Mouse (Mus musculus): Measurements from ENCODE around the gene Zfand3. TPM values are rescaled to one million over a fixed set of nuclear protein-coding genes. Genes with fewer than 3 reads are reported as not detected.

The Zfand3 gene
- total RNA-seq (2018; cell fraction: chromatin; rRNA removed): 100 to 1,000 TPM in 4 of 26 experiments, 10 to 100 TPM in 22; 35.2 to 149 (median 51.8) TPM
- total RNA-seq (2018; cell fraction: cytosol; rRNA removed): 100 to 1,000 TPM in 10 of 26 experiments, 10 to 100 TPM in 16; 77.4 to 136 (median 95.6) TPM
- 100 to 1,000 TPM in 2 of 26 experiments, 10 to 100 TPM in 24; 36.0 to 122 (median 53.8) TPM for total RNA-seq (2018; cell fraction: nucleus; rRNA removed)
- polyA plus RNA-seq (2018): 78.2 to 116 TPM (median 81.6 TPM) in 3 replicates

GRCm38 (mm10) chr17:30004203-30005102 lies at the start of gene Zfand3:
Zfand3 (plus strand) TSS chr17:30004733.
- H3K27ac ChIP-seq: peak within 1 kb of the TSS; percentile 92
- WGBS (ENCODE audit: missing documents): under 1% methylated on average over 68 of the region's 93 CpGs
- peaks cover 41% of the 10 kb centered on the region for H3K79me2 ChIP-seq (ENCODE audit: inconsistent target)
- H3K4me3 ChIP-seq (ENCODE audit: inconsistent target): peak within 1 kb of the TSS; percentile 57
- H3K36me3 ChIP-seq (ENCODE audit: inconsistent target): no peaks in the 10 kb centered on the region

DNA sequence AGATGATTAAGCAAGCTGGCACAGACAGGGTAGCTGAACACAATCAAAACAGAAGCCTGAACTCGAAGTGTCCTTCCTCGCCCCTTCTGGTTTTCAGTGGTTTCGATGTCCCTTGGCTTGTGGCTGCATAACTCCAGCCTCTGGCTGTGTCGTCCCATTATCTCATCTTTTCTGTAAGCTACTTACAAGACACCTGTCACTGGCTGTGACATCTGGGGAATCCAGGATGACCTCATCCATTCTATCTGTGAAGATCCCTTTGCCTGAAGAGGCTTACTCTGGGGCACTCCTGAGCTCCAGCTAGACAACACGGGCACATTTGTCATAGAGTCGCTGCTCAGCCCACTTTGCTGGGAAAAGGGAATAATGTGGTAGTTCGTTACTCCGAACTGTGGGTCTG lies 48.7 kb upstream of the Zfand3 start:
- whole genome bisulfite sequencing (ENCODE audit: missing documents): 92% methylated on average over 8 of the region's 8 CpGs

DNA sequence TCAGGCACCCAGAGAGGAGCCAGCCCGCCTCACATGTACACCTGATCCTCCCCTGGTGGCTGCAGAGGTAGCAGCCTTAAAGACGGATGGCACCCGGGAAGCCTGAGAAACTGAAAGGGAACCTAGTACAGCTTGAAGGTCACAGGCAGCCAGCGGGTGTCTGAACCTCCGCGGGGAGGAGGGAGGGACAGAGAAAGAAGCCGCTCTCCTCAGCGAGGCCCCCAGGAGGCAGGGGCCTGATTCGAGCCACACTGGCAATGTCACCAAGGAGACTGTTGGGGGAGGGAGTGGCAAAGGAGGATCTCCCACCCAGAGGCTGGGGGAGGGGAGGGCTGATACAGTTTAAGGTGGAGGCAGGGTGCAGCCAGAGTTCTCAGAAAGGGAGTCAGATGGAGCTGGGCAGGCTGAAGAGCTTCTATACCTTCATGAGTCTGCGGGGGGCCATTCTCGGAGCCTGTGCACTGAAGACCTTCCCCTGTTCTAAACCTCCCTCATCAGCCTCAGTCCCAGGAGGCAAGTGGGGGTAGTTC lies 40.7 kb upstream of the Zfand3 start:
- H3K4me3 ChIP-seq (ENCODE audit: inconsistent target): no peak overlapping the region
- WGBS (ENCODE audit: missing documents): 9% methylated on average over 11 of the region's 11 CpGs
- H3K27ac ChIP-seq: no peak overlapping the region
- H3K36me3 ChIP-seq (ENCODE audit: inconsistent target): no peaks in the 10 kb centered on the region
- no peaks in the 10 kb centered on the region for H3K79me2 ChIP-seq (ENCODE audit: inconsistent target)

More for the DNA sequence above, 48.7 kb upstream of the Zfand3 start:
- H3K27ac ChIP-seq: no peak overlapping the region
- H3K4me3 ChIP-seq (ENCODE audit: inconsistent target): no peak overlapping the region
- no peaks in the 10 kb centered on the region for H3K79me2 ChIP-seq (ENCODE audit: inconsistent target)
- no peaks in the 10 kb centered on the region for H3K36me3 ChIP-seq (ENCODE audit: inconsistent target)

GRCm38 (mm10) chr17:29965506-29965905 lies 39.0 kb upstream of the Zfand3 start:
- H3K27ac ChIP-seq: no peak overlapping the region
- no peaks in the 10 kb centered on the region for H3K79me2 ChIP-seq (ENCODE audit: inconsistent target)
- no peak overlapping the region for H3K4me3 ChIP-seq (ENCODE audit: inconsistent target)
- 92% methylated on average over 5 of the region's 5 CpGs for WGBS (ENCODE audit: missing documents)
- no peaks in the 10 kb centered on the region for H3K36me3 ChIP-seq (ENCODE audit: inconsistent target)

DNA sequence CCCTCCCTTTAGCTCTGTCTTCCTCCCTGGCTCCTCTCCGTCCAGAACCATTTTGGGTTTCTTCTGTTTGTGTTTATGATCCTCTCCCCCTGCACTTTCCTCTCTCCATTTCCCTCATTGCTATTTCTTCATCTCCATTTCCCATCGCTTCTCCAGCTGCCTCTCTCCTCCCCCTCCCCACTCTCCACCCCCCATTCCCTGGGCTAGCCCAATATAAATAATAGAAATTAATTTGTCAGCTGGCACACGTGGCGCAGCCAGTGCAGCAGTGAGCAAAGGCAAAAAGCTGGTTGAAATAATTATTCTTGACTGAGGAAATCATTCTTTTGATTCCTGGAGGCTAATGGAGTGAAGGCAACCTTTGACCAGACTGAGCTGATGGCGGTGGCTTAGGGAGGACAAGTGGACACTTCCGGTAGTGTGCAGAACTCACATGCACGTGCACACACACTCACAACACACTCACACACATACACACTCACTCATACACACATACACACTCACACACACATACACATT lies 34.4 kb upstream of the Zfand3 start, which contains the start of gene Mdga1:
TSS of gene Mdga1 (minus strand) at position 51 of the 519 bp plus-strand sequence.
- Histone ChIP-seq H3K27ac (no peak within 1 kb of the TSS), H3K36me3 (ENCODE audit: inconsistent target) (no peaks in the 10 kb centered on the region), H3K79me2 (ENCODE audit: inconsistent target) (no peaks in the 10 kb centered on the region), H3K4me3 (ENCODE audit: inconsistent target) (no peak within 1 kb of the TSS)
- 93% methylated on average over 7 of the region's 7 CpGs for WGBS (ENCODE audit: missing documents)

- 88% methylated on average over 13 of the region's 15 CpGs for WGBS (ENCODE audit: missing documents)
- Histone ChIP-seq H3K27ac (no peak overlapping the region), H3K4me3 (ENCODE audit: inconsistent target) (no peak overlapping the region), H3K36me3 (ENCODE audit: inconsistent target) (no peaks in the 10 kb centered on the region), H3K79me2 (ENCODE audit: inconsistent target) (no peaks in the 10 kb centered on the region)
Observed at GRCm38 (mm10) chr17:29971761-29972432, 32.6 kb upstream of the Zfand3 start.

- no peaks in the 10 kb centered on the region for H3K36me3 ChIP-seq (ENCODE audit: inconsistent target)
- WGBS (ENCODE audit: missing documents): 83% methylated on average over 5 of the region's 7 CpGs
- H3K27ac ChIP-seq: no peak overlapping the region
- H3K79me2 ChIP-seq (ENCODE audit: inconsistent target): no peaks in the 10 kb centered on the region
- no peak overlapping the region for H3K4me3 ChIP-seq (ENCODE audit: inconsistent target)
Observed at GRCm38 (mm10) chr17:29973226-29973625, 31.3 kb upstream of the Zfand3 start.

DNA sequence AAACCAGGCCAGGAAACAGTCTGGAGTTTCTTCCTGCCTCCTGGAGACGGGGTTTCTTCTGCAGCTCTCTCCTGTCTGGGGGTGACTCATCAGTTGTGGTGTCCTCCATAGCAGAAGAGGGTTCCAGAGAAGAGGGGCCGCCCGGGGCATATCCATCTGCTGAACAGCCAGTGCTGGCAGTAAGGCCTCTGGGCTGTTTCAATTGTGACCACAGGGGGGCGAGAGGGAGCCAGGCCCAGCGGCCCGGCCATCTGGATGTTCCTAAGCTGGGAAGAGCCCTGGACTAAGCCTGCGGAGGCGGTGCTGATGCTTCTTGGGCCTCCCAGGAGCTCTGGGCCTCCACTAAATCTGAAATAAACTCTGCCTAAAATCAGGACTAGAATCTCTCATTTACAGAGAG lies 28.8 kb upstream of the Zfand3 start:
- no peak overlapping the region for H3K27ac ChIP-seq
- WGBS (ENCODE audit: missing documents): 6% methylated on average over 7 of the region's 8 CpGs
- no peaks in the 10 kb centered on the region for H3K79me2 ChIP-seq (ENCODE audit: inconsistent target)
- H3K4me3 ChIP-seq (ENCODE audit: inconsistent target): no peak overlapping the region
- H3K36me3 ChIP-seq (ENCODE audit: inconsistent target): no peaks in the 10 kb centered on the region

- Histone ChIP-seq H3K4me3 (ENCODE audit: inconsistent target) (no peak overlapping the region), H3K79me2 (ENCODE audit: inconsistent target) (no peaks in the 10 kb centered on the region), H3K36me3 (ENCODE audit: inconsistent target) (no peaks in the 10 kb centered on the region), H3K27ac (no peak overlapping the region)
- WGBS (ENCODE audit: missing documents): 72% methylated on average over 4 of the region's 4 CpGs
Observed at GRCm38 (mm10) chr17:29979020-29979419, 25.5 kb upstream of the Zfand3 start.

GRCm38 (mm10) chr17:29979841-29980240 lies 24.7 kb upstream of the Zfand3 start:
- WGBS (ENCODE audit: missing documents): 12% methylated on average over 7 of the region's 7 CpGs
- H3K79me2 ChIP-seq (ENCODE audit: inconsistent target): no peaks in the 10 kb centered on the region
- H3K27ac ChIP-seq: no peak overlapping the region
- H3K4me3 ChIP-seq (ENCODE audit: inconsistent target): no peak overlapping the region
- no peaks in the 10 kb centered on the region for H3K36me3 ChIP-seq (ENCODE audit: inconsistent target)

DNA sequence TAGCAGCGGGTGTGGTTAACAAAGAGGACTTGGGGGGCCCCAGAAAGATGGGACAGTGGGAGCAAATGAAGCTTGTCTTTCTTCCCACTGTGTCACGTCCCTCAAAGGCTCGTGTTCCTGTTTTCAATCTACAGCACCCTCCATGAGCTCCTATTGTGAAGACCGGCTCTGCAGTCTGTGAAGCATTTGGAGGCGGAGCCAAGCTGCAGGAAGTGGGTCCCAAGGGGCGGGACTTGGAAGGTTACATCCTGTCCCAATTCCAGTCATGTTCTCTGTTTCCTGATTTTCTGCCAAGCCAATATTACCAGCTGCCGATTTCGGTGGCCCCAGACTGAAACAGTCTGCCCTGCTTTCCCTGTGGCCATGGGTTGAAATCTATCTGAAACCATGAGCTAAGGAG lies 23.0 kb upstream of the Zfand3 start:
- no peak overlapping the region for H3K27ac ChIP-seq
- 83% methylated on average over 8 of the region's 8 CpGs for WGBS (ENCODE audit: missing documents)
- H3K36me3 ChIP-seq (ENCODE audit: inconsistent target): no peaks in the 10 kb centered on the region
- no peaks in the 10 kb centered on the region for H3K79me2 ChIP-seq (ENCODE audit: inconsistent target)
- H3K4me3 ChIP-seq (ENCODE audit: inconsistent target): no peak overlapping the region

GRCm38 (mm10) chr17:29983190-29983589 lies 21.3 kb upstream of the Zfand3 start:
- Histone ChIP-seq H3K79me2 (ENCODE audit: inconsistent target) (no peaks in the 10 kb centered on the region), H3K36me3 (ENCODE audit: inconsistent target) (no peaks in the 10 kb centered on the region), H3K27ac (no peak overlapping the region), H3K4me3 (ENCODE audit: inconsistent target) (no peak overlapping the region)
- WGBS (ENCODE audit: missing documents): 89% methylated on average over 5 of the region's 5 CpGs

GRCm38 (mm10) chr17:29984931-29985330 lies 19.6 kb upstream of the Zfand3 start:
- Histone ChIP-seq H3K79me2 (ENCODE audit: inconsistent target) (no peaks in the 10 kb centered on the region), H3K4me3 (ENCODE audit: inconsistent target) (no peak overlapping the region), H3K27ac (no peak overlapping the region), H3K36me3 (ENCODE audit: inconsistent target) (no peaks in the 10 kb centered on the region)
- 79% methylated on average over 7 of the region's 7 CpGs for WGBS (ENCODE audit: missing documents)

GRCm38 (mm10) chr17:29985534-29985933 lies 19.0 kb upstream of the Zfand3 start:
- Histone ChIP-seq H3K27ac (no peak overlapping the region), H3K36me3 (ENCODE audit: inconsistent target) (no peaks in the 10 kb centered on the region), H3K79me2 (ENCODE audit: inconsistent target) (no peaks in the 10 kb centered on the region), H3K4me3 (ENCODE audit: inconsistent target) (no peak overlapping the region)
- 78% methylated on average over 3 of the region's 3 CpGs for WGBS (ENCODE audit: missing documents)

Data from macrophage (primary cell).